Mouse (Mus musculus) macrophage (primary cell): ENCODE results near the gene Krtap27-1. TPM values are rescaled to one million over a fixed set of nuclear protein-coding genes. Genes with fewer than 3 reads are reported as not detected.

Experiments used
- H3K27ac ChIP-seq: fragments of 350-480 bp; formaldehyde crosslinking; 2 replicates; pipeline ENCODE4 v1.9.0; 2021
- H3K36me3 ChIP-seq: fragments of 350-480 bp; formaldehyde crosslinking; 2 replicates; pipeline ENCODE4 v1.9.0; 2021; ENCODE audit errors: inconsistent target
- H3K4me3 ChIP-seq: fragments of 350-480 bp; formaldehyde crosslinking; 2 replicates; pipeline ENCODE4 v1.9.0; 2021; ENCODE audit errors: inconsistent target
- H3K79me2 ChIP-seq: fragments of 350-480 bp; formaldehyde crosslinking; 2 replicates; pipeline ENCODE4 v1.9.0; 2021; ENCODE audit errors: inconsistent target
- WGBS: methylation state at CpG from one replicate; pipeline ENCODE4 v1.1.7; 2026; ENCODE audit warnings: inconsistent platforms; ENCODE audit not compliant: missing documents; 5-methylcytosine and 5-hydroxymethylcytosine counted together
- polyA plus RNA-seq: library from polyadenylated mRNA; stranded (reverse); fragments of 250-400 nt; gene quantifications from 3 replicates; pipeline ENCODE4 v1.2.4, GENCODE M21; 2018; ENCODE audit warnings: inconsistent platforms
- total RNA-seq, 78 experiments: library from RNA; depleted of rRNA; stranded (reverse); fragments of 250-400 nt; gene quantifications; 1 replicate in 9 of 78; 2 replicates in 24 of 78; 3 replicates in 43 of 78; 4 replicates in 2 of 78; pipeline ENCODE4 v1.2.4; 2018; ENCODE audit warnings: inconsistent platforms in 56 of 78

Krtap27-1 gene
- total RNA-seq (2018; cell fraction: chromatin; rRNA removed), result not detected
- not detected for total RNA-seq (2018; cell fraction: cytosol; rRNA removed)
- total RNA-seq (2018; cell fraction: nucleus; rRNA removed), result not detected
- not detected in 3 replicates for polyA plus RNA-seq

DNA sequence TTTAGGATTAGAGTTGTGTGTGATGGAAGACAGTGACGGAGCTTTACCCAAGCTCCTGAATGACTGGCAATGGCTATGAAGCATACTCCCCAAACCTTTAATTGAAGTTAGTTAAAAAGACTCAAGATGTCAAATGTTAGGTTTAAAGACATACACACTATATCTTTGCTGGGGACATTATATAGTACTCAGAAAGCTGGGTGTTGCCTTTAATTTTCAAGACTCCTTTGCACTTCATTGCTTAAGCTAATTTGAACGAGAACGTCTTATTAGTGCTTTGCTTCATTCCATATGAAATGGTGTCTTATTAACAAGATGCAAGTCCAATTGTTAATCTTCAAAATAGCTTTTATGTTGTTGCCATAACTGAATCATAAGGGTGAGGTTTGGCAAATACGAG is at the start of gene Krtap27-1:
Krtap27-1 (minus strand) TSS at position 101 of the 400 bp plus-strand sequence.
- Histone ChIP-seq H3K36me3 (no peaks in the 10 kb centered on the region), H3K27ac (no peak within 1 kb of the TSS), H3K4me3 (no peak within 1 kb of the TSS), H3K79me2 (no peaks in the 10 kb centered on the region)
- WGBS, result 80% methylated on average over 4 of the region's 4 CpGs

DNA sequence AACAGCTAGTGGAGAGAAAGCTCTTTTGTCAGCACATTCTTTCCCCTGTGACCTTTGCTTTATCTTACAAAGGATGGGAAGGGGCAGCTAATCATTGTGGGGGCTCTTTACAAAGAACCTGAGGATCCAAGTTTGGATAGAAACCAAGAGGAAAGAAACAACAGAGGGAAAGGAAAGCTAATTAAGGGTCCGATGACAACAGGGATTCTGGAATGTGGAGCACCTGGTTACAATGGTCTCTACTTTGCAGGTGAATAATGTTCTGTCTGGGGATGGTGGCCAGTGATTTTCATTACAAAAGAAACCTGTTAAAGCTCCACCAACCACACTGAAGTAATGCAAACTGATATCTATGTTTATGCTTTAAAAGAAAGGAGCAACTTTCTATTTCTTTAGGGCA is 48.6 kb upstream of the Krtap27-1 start:
- Histone ChIP-seq H3K4me3 (no peak overlapping the region), H3K36me3 (no peaks in the 10 kb centered on the region), H3K27ac (no peak overlapping the region), H3K79me2 (no peaks in the 10 kb centered on the region)
- WGBS, result 42% methylated on average over 1 of the region's 1 CpGs

DNA sequence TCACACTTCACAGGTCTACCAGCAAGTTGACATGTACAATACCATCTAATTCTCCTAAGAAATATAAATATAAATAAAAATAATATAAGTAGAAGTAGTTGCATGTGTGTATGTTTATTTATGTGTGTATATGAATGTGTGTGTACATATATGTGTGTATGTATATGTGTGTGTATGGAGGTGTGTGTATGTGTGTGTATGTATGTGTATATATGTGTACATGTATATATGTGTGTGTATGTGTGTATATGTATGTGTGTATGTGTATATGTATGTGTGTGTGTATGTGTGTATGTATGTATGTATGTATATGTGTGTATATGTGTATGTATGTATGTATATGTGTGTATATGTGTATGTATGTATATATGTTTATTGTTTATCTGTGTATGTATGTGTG is 45.1 kb upstream of the Krtap27-1 start:
- H3K4me3 ChIP-seq, result no peak overlapping the region
- no peaks in the 10 kb centered on the region for H3K79me2 ChIP-seq
- no peak overlapping the region for H3K27ac ChIP-seq
- H3K36me3 ChIP-seq, result no peaks in the 10 kb centered on the region

DNA sequence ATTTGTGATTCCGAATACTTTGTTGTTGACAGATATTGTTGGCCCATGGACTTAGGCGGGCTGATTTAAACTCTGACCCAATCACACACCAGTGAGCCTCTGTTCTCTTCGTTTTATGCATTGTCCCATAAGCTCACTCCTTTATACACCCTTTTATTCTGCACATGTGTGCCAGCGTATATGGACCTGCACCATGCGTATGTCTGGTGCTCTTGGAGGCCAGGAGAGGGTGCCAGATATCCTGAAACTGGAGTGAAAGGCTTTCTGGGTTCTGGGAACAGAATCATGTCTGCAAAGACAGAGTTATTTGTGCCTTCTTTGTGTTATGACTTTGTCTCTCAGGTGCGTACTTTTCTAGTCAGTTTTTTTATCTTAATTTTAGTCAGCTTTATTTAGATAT is 39.8 kb upstream of the Krtap27-1 start:
- no peak overlapping the region for H3K27ac ChIP-seq
- no peaks in the 10 kb centered on the region for H3K36me3 ChIP-seq
- H3K79me2 ChIP-seq, result no peaks in the 10 kb centered on the region
- H3K4me3 ChIP-seq, result no peak overlapping the region
- WGBS, result 91% methylated on average over 6 of the region's 6 CpGs

DNA sequence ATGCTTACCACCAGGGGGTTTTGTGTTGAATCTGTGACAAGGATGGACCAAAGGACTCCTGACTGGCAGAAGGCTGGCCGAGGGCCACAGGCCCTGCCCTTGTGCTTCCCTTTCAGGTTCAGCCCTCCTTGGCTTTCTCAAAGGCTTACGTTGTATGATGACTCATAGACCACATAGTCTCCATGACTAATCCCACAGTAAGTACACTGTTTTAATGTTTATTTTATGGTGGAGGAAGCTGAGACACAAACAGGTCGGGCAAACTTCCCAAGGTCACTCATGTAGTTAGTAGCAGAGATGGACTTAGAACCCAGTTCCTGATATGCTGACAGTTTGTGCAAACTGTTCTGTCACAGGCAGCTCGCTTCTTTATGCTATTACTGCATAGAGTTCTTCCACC is 39.3 kb upstream of the Krtap27-1 start:
- Histone ChIP-seq H3K79me2 (no peaks in the 10 kb centered on the region), H3K4me3 (no peak overlapping the region), H3K27ac (no peak overlapping the region), H3K36me3 (no peaks in the 10 kb centered on the region)
- WGBS, result 53% methylated on average over 4 of the region's 4 CpGs

DNA sequence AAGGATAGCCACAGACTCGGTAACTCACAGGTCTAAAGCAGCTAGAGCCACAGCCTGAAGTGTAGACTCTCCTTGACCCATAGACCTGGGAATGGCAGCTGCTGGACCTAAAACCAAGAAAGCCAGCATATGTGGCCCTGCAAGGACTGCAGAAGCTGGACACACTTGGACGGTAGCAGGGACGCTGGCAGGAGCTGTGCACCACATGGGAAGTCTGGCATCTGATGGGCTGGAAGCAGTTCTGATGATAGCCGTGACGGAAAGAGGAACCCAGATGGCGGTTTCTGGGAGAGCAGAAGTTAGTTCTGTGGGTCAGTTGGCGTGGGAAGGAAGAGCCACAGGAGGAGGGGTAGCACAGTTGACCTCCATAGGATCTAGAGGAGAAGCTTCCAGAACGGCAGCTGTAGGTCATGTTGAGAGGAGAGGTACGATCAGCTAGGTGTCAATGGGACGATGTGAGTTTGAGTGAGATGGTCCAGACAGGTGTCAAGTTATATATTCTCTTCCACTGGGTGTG is 36.1 kb upstream of the Krtap27-1 start, which contains the start of gene 2310061N02Rik:
2310061N02Rik (minus strand) TSS at position 467 of the 517 bp plus-strand sequence.
- no peaks in the 10 kb centered on the region for H3K79me2 ChIP-seq
- no peak within 1 kb of the TSS for H3K4me3 ChIP-seq
- H3K27ac ChIP-seq, result no peak within 1 kb of the TSS
- no peaks in the 10 kb centered on the region for H3K36me3 ChIP-seq
- 79% methylated on average over 9 of the region's 10 CpGs for WGBS

DNA sequence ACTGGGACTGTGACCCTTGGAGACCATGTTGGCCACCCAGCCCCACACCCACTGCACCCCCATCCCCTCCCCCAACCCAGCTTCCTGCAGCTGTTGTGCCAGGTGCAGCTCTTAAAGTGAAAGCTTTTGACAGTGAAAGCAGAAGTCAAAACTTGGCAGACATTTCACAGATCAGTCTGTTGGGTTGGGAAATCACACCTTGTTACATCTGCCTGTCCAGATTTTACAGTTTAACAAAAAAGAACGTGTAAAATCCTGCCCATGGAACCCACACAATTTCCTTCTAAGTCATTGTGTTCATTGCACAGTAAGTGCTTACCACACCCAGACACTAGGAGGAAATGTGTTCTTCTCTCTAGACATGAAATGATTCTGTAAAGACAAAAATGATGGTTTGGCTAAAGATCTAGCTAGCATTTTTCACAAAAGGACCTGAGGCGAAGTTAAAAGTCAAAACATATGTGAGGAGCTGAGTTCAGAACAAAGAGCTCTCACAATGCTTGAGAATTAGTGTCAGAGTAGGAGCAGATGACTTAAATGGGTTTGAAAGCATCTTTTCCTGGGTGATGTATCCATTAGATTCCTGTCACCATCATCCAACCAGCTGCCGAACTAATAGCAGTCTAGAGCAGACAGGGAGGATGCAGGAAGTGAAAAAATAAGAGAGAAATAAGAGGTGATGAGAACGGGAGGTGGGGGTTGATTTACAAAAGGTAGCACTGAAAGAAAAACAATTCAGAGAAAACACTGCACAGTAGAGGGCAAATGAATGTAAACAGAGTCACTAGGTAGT is 29.8 kb upstream of the Krtap27-1 start:
- 67% methylated on average over 4 of the region's 4 CpGs for WGBS

DNA sequence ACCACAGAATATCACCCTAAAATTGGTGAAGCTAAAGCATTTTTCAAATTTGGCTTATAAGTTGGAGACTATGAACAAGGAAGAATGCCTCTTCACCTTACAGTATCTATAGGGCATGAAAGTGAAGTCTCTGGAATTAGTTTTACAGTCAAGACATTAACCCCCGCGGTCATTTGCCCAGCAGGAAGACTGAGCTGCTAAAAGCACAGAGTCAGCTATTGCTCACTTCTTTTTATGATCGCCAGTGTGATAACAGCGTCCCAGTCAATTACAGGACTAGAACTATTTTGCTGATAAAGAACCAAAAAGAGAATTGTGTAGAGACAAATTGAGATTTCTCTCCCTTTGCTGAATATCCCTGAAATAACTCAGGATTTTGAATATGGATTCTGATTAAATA is 24.8 kb upstream of the Krtap27-1 start:
- Histone ChIP-seq H3K4me3 (no peak overlapping the region), H3K27ac (no peak overlapping the region), H3K36me3 (no peaks in the 10 kb centered on the region), H3K79me2 (no peaks in the 10 kb centered on the region)
- 75% methylated on average over 4 of the region's 4 CpGs for WGBS

More for the DNA sequence above, 29.8 kb upstream of the Krtap27-1 start:
- Histone ChIP-seq H3K36me3 (no peaks in the 10 kb centered on the region), H3K79me2 (no peaks in the 10 kb centered on the region), H3K27ac (no peak overlapping the region), H3K4me3 (no peak overlapping the region)

DNA sequence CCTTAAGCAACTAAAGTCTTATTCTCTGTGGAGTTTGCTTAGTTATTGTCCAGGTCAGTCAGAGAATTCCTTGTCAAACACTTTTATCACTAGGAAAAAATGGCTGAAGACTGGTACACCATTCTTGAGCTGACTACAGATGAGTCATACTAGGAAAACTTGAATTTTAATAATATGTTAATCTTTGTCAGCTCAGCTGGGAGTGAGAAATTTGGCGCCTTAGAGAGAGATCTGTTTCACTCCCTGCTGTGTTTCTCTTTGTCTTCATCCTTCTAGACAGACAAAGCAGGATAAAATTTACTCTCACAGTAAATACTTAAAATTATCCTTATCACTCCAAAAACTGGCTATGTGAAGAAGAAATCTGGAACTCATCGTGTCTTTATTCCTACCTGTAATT is 9.8 kb upstream of the Krtap27-1 start:
- no peaks in the 10 kb centered on the region for H3K36me3 ChIP-seq
- H3K27ac ChIP-seq, result no peak overlapping the region
- no peak overlapping the region for H3K4me3 ChIP-seq
- WGBS, result 68% methylated on average over 2 of the region's 2 CpGs
- H3K79me2 ChIP-seq, result no peaks in the 10 kb centered on the region

DNA sequence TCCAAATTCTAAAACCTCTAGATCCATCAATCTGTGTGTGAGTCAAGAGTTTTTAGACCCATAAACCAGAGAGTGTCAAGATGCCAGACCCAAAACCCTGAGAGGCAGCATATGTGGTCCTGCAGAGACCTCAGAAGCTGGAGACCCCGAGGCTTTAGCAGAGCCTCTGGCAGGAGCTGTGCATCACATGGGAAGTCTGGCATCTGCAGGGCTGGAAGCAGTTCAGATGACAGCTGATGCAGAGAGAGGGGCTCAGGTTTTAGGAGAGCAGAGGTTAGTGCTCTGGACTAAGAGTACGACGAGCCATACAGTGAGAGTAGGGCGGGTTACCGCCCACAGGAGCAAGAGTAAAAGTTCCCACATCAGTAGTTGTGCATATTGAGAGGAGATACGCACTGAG is 7.6 kb upstream of the Krtap27-1 start:
- Histone ChIP-seq H3K4me3 (no peak overlapping the region), H3K27ac (no peak overlapping the region), H3K36me3 (no peaks in the 10 kb centered on the region), H3K79me2 (no peaks in the 10 kb centered on the region)
- 93% methylated on average over 6 of the region's 6 CpGs for WGBS

DNA sequence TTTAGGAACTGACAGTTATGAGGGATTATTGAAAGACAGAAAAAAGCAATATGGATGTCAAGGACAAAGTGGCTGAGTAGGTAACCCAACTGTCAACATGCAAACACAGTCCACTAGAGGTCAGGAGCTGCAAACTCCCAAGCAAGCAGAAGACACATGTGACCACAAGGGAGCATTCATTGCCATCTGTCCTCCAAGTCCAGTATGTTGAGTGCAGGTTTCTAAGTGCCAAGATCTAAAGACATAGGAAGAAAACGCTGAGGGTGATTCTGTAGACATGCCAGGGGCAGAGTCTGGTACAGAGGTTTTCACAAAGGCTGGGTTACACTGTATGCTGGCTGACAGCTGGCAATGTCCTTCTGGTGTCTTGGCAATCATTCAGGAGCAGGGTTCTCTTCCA is 14.0 kb downstream of the Krtap27-1 start:
- no peaks in the 10 kb centered on the region for H3K36me3 ChIP-seq
- H3K27ac ChIP-seq, result no peak overlapping the region
- no peak overlapping the region for H3K4me3 ChIP-seq
- WGBS, result 67% methylated on average over 1 of the region's 1 CpGs
- no peaks in the 10 kb centered on the region for H3K79me2 ChIP-seq

DNA sequence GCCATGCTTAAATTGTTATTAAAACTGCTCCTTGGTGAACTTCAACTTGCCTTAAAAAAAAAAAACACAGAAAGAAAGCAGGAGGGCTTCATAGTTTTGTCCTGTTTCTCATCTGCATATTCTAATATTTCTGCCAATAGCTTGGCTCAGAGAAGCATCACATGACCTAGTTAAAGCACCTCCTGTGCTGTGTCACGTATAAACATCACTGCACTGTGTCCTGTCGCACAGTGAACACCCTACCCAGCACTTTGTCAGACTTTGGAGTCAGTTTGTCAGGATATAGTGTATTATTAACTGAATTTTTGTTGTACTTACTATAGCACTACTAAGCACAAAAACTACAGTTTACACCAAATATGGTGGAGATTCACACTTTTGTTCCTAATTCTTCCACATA is 19.5 kb downstream of the Krtap27-1 start:
- Histone ChIP-seq H3K36me3 (no peaks in the 10 kb centered on the region), H3K27ac (no peak overlapping the region), H3K79me2 (no peaks in the 10 kb centered on the region), H3K4me3 (no peak overlapping the region)
- 61% methylated on average over 2 of the region's 2 CpGs for WGBS

DNA sequence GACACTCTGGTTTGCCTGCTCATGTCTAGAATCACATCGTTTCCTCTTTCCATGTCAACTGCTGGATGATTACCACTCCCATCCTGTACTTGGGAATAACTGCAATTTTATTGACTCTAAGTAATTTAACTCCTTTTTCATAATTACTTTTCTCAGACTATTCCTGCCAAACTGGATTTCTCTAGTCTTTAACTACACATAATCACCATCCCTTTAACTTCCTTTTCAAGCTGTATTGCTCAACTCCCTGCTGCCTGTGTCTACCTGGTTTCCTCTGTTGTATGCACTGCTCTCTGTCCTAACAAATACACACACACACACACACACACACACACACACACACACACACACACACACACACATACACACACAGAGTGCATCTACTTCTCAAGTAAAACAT is 20.4 kb downstream of the Krtap27-1 start:
- 63% methylated on average over 1 of the region's 1 CpGs for WGBS
- Histone ChIP-seq H3K36me3 (no peaks in the 10 kb centered on the region), H3K4me3 (no peak overlapping the region), H3K79me2 (no peaks in the 10 kb centered on the region), H3K27ac (no peak overlapping the region)

DNA sequence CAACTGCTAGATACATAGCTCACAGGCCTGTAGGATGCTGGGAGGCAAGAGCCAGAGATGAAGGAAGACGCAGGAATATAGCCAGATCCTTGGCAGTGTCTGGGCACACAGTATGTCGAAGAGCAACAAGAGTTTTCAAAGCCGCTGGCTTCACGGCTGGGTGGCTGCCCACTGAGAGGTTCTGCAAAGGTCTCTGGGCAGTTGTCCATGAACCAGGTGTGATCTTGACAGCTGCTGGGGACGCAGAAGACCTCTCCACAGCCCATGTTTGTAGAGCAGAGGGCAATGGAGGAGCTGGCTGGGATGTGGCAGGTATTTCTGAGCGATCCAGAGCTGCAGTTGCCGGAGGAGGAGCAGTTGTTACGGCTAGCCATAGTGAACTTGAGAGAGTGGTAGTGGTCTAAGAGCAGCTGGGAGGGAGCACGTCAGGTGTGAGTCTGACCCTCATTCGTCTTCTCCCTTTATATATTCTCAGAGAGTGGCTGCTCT is 24.1 kb downstream of the Krtap27-1 start, which contains the start of gene Krtap26-1:
Krtap26-1 (minus strand) TSS at position 439 of the 489 bp plus-strand sequence.
- Histone ChIP-seq H3K4me3 (no peak within 1 kb of the TSS), H3K36me3 (no peaks in the 10 kb centered on the region), H3K27ac (no peak within 1 kb of the TSS), H3K79me2 (no peaks in the 10 kb centered on the region)
- 80% methylated on average over 9 of the region's 10 CpGs for WGBS

DNA sequence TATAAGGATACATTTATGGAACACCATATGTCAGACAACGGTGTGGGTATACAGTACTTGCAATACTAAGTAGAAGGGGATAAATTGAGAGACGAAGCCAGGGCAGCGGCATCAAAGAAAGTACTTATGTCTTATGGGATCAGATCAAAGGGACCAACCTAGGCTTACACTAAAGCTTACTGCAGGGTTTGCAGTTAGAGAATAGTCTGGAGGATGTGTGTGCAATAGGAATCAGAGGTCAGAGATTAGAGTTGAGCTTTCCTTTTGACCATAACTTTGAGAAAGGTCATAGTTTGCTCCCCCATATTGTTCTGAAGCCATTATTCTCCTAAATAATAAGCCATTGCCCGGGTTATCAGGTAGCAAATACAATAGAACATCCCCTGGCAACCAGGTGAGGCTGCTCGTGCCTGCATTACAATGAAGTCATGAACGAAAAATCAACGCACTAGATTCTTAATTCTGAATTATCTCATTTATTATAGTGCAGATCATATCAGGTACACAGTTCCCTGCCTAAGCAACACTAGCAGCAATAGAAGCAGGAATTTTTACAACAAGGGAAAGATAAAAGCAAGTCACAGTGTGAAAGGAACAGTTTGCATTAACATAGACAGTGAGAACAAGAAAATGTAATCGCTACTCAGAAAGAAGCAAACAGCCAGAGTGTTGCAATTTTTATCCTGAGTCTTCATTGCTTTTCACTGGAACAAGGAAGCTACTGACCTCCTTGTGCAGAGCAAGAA is 24.9 kb downstream of the Krtap27-1 start:
- 86% methylated on average over 8 of the region's 8 CpGs for WGBS
- Histone ChIP-seq H3K27ac (no peak overlapping the region), H3K79me2 (no peaks in the 10 kb centered on the region), H3K36me3 (no peaks in the 10 kb centered on the region), H3K4me3 (no peak overlapping the region)
